Mouse (Mus musculus) hindbrain, embryonic 11.5 days (tissue): Measurements from ENCODE around the gene Olfr1423. TPM values are rescaled to one million over a fixed set of nuclear protein-coding genes. Genes with fewer than 3 reads are reported as not detected.
"Not testable (repeated sequence)": the region's sequence is repeated elsewhere in the genome, so short reads cannot be mapped to it uniquely, and the experiment has no call there.

Source experiments
- ATAC-seq: fragments of 200-750 bp; cut with Nextera tagmentation; 2 replicates; pipeline ENCODE4 v1.8.0; 2017; ENCODE audit warnings: mild to moderate bottlenecking, moderate TSS enrichment, moderate library complexity; ENCODE audit not compliant: low FRiP score
- DNase-seq: peaks from one replicate; pipeline ENCODE4 v3.0.0-alpha.2; 2015; ENCODE audit warnings: low spot score
- H3K27ac ChIP-seq: fragments of 300-500 bp; sonication (generic); 2 replicates; pipeline ENCODE4 v1.5.1; 2014; ENCODE audit warnings: mild to moderate bottlenecking, low read depth, low read length
- H3K27me3 ChIP-seq: fragments of 300-500 bp; sonication (generic); 2 replicates; pipeline ENCODE4 v1.6.1; 2014; ENCODE audit warnings: mild to moderate bottlenecking, low read length, moderate library complexity, mixed read lengths; ENCODE audit not compliant: control insufficient read depth, insufficient read depth
- H3K36me3 ChIP-seq: fragments of 300-500 bp; sonication (generic); 2 replicates; pipeline ENCODE4 v1.6.1; 2014; ENCODE audit warnings: mild to moderate bottlenecking, low read length, moderate library complexity, mixed read lengths; ENCODE audit not compliant: control insufficient read depth, insufficient read depth
- H3K4me1 ChIP-seq: fragments of 300-500 bp; sonication (generic); replicated peaks from 2 replicates; pipeline ENCODE4 v1.6.1; 2014; ENCODE audit warnings: low read length, mixed read lengths; ENCODE audit not compliant: control insufficient read depth, insufficient read depth
- H3K4me2 ChIP-seq: fragments of 300-500 bp; sonication (generic); replicated peaks from 2 replicates; pipeline ENCODE4 v1.6.1; 2014; ENCODE audit warnings: mild to moderate bottlenecking, low read depth, low read length
- H3K4me3 ChIP-seq: fragments of 300-500 bp; sonication (generic); 2 replicates; pipeline ENCODE4 v1.5.1; 2014; ENCODE audit warnings: low read depth, low read length
- H3K9ac ChIP-seq: fragments of 300-500 bp; sonication (generic); 2 replicates; pipeline ENCODE4 v1.6.1; 2014; ENCODE audit warnings: low read depth, low read length
- H3K9me3 ChIP-seq: fragments of 300-500 bp; sonication (generic); 2 replicates; pipeline ENCODE4 v1.6.1; 2016; ENCODE audit warnings: low read length; ENCODE audit not compliant: control insufficient read depth
- WGBS: fragments of 180-500 bp; shearing (Covaris S2); extraction: QIAGEN DNeasy Blood & Tissue Kit; methylation state at CpG from one replicate; pipeline ENCODE4 v1.1.7; 2014; 5-methylcytosine and 5-hydroxymethylcytosine counted together
- polyA plus RNA-seq: library from polyadenylated mRNA; unstranded; fragments of >200 nt; fragmentation: Nextera tagmentation; extraction: Ambion mirVana; gene quantifications from 2 replicates; pipeline ENCODE4 v1.2.1, GENCODE M21; 2014

The Olfr1423 gene
- polyA plus RNA-seq = not detected in 2 replicates

DNA sequence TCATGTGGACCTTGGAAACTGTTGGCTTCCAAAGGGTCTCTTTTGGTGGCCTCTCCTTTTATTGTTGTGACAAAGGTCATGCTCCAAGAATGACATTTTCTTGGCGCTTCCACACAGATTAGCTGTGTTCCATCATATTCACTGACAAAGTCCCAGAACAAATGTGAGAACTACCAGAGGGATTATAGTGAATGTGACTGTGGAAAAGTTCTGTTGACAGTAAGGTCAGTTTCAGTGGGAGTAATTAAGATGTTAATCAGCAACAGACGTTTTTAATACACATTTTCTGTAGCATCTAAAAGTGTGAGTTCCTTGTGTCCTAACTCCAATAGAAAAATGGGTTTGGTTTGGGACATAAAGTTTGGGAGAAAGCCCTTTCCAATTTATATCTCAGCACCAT, at the start of gene Olfr1423:
Gene Olfr1423, minus strand, starts transcription at position 101 of the 400 bp plus-strand sequence.
- no peaks in the 10 kb centered on the region for H3K9me3 ChIP-seq
- H3K4me2 ChIP-seq = no peak within 1 kb of the TSS
- ATAC-seq (no peak), DNase-seq (no peak)
- no peak within 1 kb of the TSS for H3K9ac ChIP-seq
- 77% methylated on average over 2 of the region's 2 CpGs for WGBS
- H3K27me3 ChIP-seq = no peaks in the 10 kb centered on the region
- no peak within 1 kb of the TSS for H3K4me3 ChIP-seq
- no peaks in the 10 kb centered on the region for H3K4me1 ChIP-seq
- no peak within 1 kb of the TSS for H3K27ac ChIP-seq
- no peaks in the 10 kb centered on the region for H3K36me3 ChIP-seq

DNA sequence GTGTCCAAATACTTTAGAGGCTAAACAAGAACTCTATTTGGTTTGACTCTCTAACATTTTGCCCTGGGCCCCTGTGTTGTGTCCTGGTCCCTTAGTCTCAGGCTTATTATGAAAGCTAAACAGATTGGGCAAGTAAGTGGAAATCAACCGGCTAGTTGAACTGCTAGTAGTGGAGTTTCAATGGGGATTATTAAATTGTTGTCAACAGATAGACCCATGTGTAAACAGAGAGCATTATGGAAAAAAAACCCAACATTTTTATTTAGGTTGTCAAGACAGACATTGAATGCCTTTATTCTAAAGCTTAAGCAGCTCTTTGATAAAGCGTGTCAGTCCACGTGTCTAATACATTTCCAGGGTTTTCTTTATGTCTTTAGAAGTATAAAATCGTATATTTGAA, 36.5 kb upstream of the Olfr1423 start, which contains the start of gene Olfr1425:
Gene Olfr1425, minus strand, starts transcription at position 101 of the 400 bp plus-strand sequence.
- H3K27ac ChIP-seq, H3K27me3 ChIP-seq, ATAC-seq, DNase-seq, H3K4me3 ChIP-seq, H3K4me2 ChIP-seq, H3K9me3 ChIP-seq, H3K36me3 ChIP-seq, H3K9ac ChIP-seq, H3K4me1 ChIP-seq: not testable (repeated sequence)
- WGBS = 85% methylated on average over 4 of the region's 4 CpGs

DNA sequence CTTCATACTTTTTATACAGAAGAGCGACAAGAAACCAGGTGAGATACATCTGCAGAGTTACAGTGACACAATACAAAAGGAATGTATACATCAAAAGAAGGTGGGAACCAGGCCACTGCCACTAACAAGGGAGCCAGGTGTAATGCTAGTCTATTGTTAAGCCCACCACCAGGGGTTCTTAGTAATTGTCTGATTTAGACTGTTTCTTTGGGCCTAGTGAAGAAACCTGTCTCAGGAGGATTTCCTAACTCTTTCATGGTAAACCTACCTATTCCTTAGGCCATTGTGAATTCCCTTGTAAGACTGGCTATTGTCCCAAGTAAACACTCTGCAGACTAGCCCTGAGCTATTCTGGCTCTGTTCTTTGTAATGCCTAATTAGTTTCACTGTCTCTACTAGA, 28.4 kb upstream of the Olfr1423 start:
- ATAC-seq, H3K9ac ChIP-seq, DNase-seq, H3K9me3 ChIP-seq, H3K27ac ChIP-seq, H3K4me3 ChIP-seq, H3K4me2 ChIP-seq, H3K36me3 ChIP-seq, H3K27me3 ChIP-seq, H3K4me1 ChIP-seq: not testable (repeated sequence)
- WGBS = 82% methylated on average over 1 of the region's 1 CpGs

DNA sequence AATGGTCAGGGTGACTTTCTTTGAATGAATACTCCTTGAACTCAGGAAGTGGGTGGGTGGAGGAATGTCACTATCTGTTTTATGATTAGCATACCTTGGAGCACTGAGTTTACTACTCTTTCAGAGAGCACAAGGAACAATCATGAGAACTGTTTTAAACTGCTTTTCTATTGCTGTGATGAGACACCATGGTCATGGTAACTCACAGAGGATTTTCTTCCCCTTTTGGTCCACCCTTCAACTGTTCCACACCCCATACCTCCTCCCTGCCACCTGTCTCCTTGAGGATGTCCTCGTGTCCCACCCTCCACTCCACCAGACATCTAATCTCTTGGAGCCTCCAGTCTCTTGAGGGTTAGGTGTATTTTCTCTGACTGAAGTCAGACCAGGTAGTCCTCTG, 26.7 kb upstream of the Olfr1423 start:
- H3K4me1 ChIP-seq, H3K9me3 ChIP-seq, H3K4me2 ChIP-seq, DNase-seq, H3K4me3 ChIP-seq, H3K27me3 ChIP-seq, ATAC-seq, H3K36me3 ChIP-seq, H3K9ac ChIP-seq, H3K27ac ChIP-seq: not testable (repeated sequence)
- 91% methylated on average over 1 of the region's 1 CpGs for WGBS

DNA sequence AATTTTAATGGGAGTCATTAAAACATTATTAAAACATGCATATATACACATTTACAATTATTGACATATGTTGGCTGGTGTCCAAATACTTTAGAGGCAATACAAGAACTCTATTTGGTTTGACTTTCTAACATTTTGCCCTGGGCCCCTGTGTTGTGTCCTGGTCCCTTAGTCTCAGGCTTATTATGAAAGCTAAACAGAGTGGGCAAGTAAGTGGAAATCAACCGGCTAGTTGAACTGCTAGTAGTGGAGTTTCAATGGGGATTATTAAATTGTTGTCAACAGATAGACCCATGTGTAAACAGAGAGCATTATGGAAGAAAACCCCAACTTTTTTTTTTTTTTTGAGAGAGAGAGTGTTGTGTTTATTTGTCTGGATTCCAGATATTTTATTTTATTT, 21.5 kb upstream of the Olfr1423 start, which contains the start of gene Olfr1424:
Gene Olfr1424, minus strand, starts transcription at position 101 of the 400 bp plus-strand sequence.
- not testable (repeated sequence) for H3K9me3 ChIP-seq, H3K27me3 ChIP-seq, H3K36me3 ChIP-seq, H3K4me1 ChIP-seq, H3K9ac ChIP-seq, DNase-seq, H3K27ac ChIP-seq, H3K4me2 ChIP-seq, ATAC-seq, H3K4me3 ChIP-seq
- 83% methylated on average over 1 of the region's 1 CpGs for WGBS

DNA sequence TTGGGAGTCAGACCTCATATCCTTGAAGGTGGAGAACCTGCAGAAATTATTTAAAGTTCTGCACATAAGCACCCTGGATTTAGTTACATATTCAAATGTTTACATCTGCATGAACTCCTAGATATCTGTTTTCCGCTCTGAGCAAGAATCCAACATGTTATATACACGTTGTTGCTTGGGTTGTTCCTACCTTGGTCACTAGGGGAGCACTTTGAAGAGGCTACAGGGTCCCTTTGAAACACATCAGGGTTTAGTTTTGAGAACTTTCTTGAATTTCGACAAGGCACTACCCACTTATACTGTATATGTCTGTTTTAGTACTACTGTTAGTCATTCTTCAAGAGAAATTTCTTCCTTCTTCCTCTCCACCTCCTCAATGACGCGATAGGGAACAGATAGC, 2.0 kb upstream of the Olfr1423 start:
- no peaks in the 10 kb centered on the region for H3K4me1 ChIP-seq
- no peak overlapping the region for H3K4me3 ChIP-seq
- no peaks in the 10 kb centered on the region for H3K36me3 ChIP-seq
- H3K4me2 ChIP-seq = no peak overlapping the region
- H3K27ac ChIP-seq = no peak overlapping the region
- no peak for ATAC-seq
- H3K9me3 ChIP-seq = no peaks in the 10 kb centered on the region
- no peak overlapping the region for H3K9ac ChIP-seq
- no peak for DNase-seq
- no peaks in the 10 kb centered on the region for H3K27me3 ChIP-seq
- 92% methylated on average over 5 of the region's 5 CpGs for WGBS

DNA sequence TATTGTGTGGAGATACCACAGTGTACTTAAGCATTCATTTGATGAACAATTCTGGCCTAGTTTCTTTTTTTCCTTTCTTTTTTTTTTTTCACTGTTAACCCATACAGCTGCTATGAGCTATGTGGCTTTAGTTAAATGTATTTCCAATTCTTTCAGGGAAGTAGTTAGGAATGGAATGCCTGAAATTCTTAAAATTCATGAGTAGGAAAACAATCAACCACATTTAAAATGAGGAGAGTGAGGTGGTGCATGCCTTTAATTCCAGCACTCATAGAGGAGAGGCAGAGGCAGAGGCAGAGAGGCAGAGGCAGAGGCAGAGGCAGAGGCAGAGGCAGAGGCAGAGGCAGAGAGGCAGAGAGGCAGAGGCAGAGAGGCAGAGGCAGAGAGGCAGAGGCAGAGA, 3.4 kb downstream of the Olfr1423 start:
- no peak overlapping the region for H3K9ac ChIP-seq

DNA sequence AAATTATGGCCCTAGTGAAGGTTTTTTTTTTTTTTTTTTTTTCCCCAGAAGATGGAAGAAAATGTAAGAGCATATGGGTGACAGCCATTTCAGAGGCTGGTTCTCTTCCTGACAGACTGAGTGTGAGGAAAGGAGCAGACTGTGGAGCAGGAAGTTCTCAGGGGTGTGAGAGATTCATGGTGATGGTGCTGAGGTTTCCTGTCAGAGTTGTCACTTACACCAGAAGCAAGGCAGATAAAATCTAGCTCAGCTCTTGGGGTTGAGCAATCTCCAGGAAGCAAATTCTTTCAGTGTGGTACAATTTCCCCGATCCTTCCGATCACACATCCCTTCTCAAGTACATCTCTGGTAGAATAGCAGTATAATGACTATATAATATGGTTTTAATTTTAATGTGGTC, 14.5 kb downstream of the Olfr1423 start:
- Histone ChIP-seq H3K27ac (no peak overlapping the region), H3K36me3 (no peaks in the 10 kb centered on the region), H3K27me3 (no peaks in the 10 kb centered on the region), H3K4me3 (no peak overlapping the region), H3K9me3 (no peaks in the 10 kb centered on the region), H3K9ac (no peak overlapping the region), H3K4me1 (no peaks in the 10 kb centered on the region), H3K4me2 (no peak overlapping the region)
- ATAC-seq = no peak
- 81% methylated on average over 2 of the region's 2 CpGs for WGBS
- no peak for DNase-seq

More for the DNA sequence above, 3.4 kb downstream of the Olfr1423 start:
- H3K27ac ChIP-seq = no peak overlapping the region
- H3K27me3 ChIP-seq = no peaks in the 10 kb centered on the region
- no peaks in the 10 kb centered on the region for H3K4me1 ChIP-seq
- no peaks in the 10 kb centered on the region for H3K9me3 ChIP-seq
- no peaks in the 10 kb centered on the region for H3K36me3 ChIP-seq
- H3K4me3 ChIP-seq = no peak overlapping the region
- DNase-seq (no peak), ATAC-seq (no peak)
- H3K4me2 ChIP-seq = no peak overlapping the region

DNA sequence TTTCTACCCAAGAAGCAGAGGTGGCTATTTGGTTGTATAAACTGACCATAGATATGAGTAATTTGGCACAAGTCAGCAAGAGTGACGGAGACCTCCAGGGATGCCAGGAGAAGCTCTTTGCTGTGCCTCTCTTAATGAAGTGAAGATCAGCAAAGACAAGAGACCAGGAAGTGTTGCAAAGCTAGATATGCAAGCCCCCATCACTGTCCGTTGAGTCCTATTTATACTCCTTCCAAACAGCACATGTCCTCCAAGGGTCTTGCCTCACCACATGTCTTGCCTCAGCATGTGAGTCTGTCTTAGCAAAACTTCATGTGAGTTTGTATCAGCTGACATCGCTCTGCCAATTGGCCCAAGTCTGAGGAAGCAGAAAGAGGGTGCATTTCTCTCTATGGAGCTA, 15.8 kb downstream of the Olfr1423 start:
- H3K4me3 ChIP-seq = no peak overlapping the region
- WGBS = 91% methylated on average over 3 of the region's 3 CpGs
- no peak overlapping the region for H3K27ac ChIP-seq
- DNase-seq = no peak
- H3K27me3 ChIP-seq = no peaks in the 10 kb centered on the region
- no peaks in the 10 kb centered on the region for H3K36me3 ChIP-seq
- no peak overlapping the region for H3K4me2 ChIP-seq
- H3K4me1 ChIP-seq = no peaks in the 10 kb centered on the region
- H3K9ac ChIP-seq = no peak overlapping the region
- no peaks in the 10 kb centered on the region for H3K9me3 ChIP-seq
- ATAC-seq = no peak
